Mouse (Mus musculus): ENCODE results near the gene Reln.

- no peak for TF ChIP-seq CTCF (IDR thresholded peaks at IDR 0.05; ENCODE audit: borderline replicate concordance, insufficient read depth, low read depth, low read length)
- no peak for TF ChIP-seq POLR2A (IDR thresholded peaks at IDR 0.05; ENCODE audit: borderline replicate concordance, insufficient read depth, low read length)
Measured at GRCm38 (mm10) chr5:21898875-21899274, 445.6 kb downstream of the Reln start.

Data from cerebellum, adult 2 months (tissue).